Mouse (Mus musculus): Measurements from ENCODE around the gene Srsf11. TPM values are rescaled to one million over a fixed set of nuclear protein-coding genes. Genes with fewer than 3 reads are reported as not detected.

Gene Srsf11
- 220 and 245 TPM in 2 replicates for polyA plus RNA-seq (2015; fragmentation: Nextera tagmentation; extraction: Ambion mirVana)

DNA sequence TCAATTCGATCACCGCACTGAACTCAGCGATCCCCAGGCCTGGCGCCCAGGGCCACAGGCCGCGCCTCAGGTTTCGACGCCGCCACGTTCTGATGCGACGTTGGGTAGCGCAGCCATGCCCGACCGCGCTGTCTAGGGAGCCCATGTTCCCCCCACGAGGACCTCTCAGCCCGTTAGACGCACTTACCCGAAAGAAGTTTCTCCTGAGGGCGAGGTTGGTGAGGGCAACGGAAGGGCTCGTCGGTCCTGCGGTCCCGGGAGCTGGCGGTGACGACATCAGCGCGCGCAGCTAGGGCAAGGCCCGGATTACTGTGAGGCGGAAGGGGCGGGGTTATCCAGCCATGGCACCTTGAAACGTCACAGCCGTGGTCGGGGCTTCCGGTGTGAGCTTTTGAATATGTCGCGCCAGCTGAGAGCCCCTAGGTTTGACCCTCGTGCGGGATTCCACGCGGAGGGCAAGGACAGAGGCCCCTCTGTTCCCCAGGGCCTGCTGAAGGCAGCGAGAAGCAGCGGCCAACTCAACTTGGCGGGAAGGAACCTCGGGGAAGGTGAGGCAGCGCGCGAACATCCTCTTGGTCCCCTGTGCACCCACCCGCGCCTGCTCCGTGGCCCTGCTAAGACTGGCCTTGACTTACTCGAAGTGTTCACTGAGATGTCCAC lies at the start of gene Srsf11, which contains the start of gene Lrrc40:
Gene Srsf11, minus strand, starts transcription at position 311 of the 660 bp plus-strand sequence.
Gene Lrrc40, plus strand, starts transcription at position 334 of the 660 bp plus-strand sequence.
- H3K36me3 ChIP-seq (ENCODE audit: control insufficient read depth, insufficient read depth, low read length) = no peaks in the 10 kb centered on the region

DNA sequence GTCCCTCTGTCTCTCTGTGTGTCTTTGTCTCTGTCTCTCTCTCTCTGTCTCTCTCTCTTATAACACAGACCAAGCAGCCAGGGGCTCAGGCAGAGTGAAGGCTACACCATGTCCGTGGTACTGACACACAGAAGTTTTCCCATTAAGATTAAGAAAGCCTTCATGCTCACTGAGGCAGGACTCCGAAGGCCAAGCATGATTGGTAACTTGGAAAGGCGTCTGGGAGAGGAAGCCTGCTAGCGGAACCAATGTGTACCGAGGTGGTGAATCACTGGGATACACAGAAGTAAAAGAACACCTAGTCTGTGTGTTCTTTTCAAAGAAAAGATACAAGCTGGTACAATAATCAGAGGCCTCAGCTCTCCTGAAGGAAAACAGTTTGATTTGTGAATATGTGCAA lies 41.4 kb upstream of the Srsf11 start:
- H3K9ac ChIP-seq (ENCODE audit: low read length) = no peak overlapping the region
- H3K4me3 ChIP-seq (ENCODE audit: low read length) = no peak overlapping the region
- no peak for ATAC-seq (ENCODE audit: low read depth)
- H3K27ac ChIP-seq (ENCODE audit: low read length) = no peak overlapping the region
- no peaks in the 10 kb centered on the region for H3K27me3 ChIP-seq (ENCODE audit: control insufficient read depth, insufficient read depth, low read depth, low read length)
- no peaks in the 10 kb centered on the region for H3K4me1 ChIP-seq (replicated peaks; ENCODE audit: control insufficient read depth, insufficient read depth, low read length)
- WGBS = 71% methylated on average over 5 of the region's 5 CpGs
- H3K9me3 ChIP-seq (ENCODE audit: control insufficient read depth, low read length) = no peaks in the 10 kb centered on the region
- no peak overlapping the region for H3K4me2 ChIP-seq (ENCODE audit: low read depth, low read length)
- no peaks in the 10 kb centered on the region for H3K36me3 ChIP-seq (ENCODE audit: control insufficient read depth, insufficient read depth, low read length)

More for the DNA sequence above, at the start of gene Srsf11, which contains the start of gene Lrrc40:
- peak within 1 kb of the TSS; percentile 77 for H3K4me2 ChIP-seq (ENCODE audit: low read depth, low read length)
- H3K27ac ChIP-seq (ENCODE audit: low read length) = peak within 1 kb of the TSS; percentile 88
- ATAC-seq (ENCODE audit: low read depth) = peak; percentile 97
- under 1% methylated on average over 55 of the region's 55 CpGs for WGBS
- peaks cover 21% of the 10 kb centered on the region for H3K4me1 ChIP-seq (replicated peaks; ENCODE audit: control insufficient read depth, insufficient read depth, low read length)
- no peaks in the 10 kb centered on the region for H3K27me3 ChIP-seq (ENCODE audit: control insufficient read depth, insufficient read depth, low read depth, low read length)
- H3K4me3 ChIP-seq (ENCODE audit: low read length) = peak within 1 kb of the TSS; percentile 97
- peak within 1 kb of the TSS; percentile 97 for H3K9ac ChIP-seq (ENCODE audit: low read length)
- H3K9me3 ChIP-seq (ENCODE audit: control insufficient read depth, low read length) = no peaks in the 10 kb centered on the region

DNA sequence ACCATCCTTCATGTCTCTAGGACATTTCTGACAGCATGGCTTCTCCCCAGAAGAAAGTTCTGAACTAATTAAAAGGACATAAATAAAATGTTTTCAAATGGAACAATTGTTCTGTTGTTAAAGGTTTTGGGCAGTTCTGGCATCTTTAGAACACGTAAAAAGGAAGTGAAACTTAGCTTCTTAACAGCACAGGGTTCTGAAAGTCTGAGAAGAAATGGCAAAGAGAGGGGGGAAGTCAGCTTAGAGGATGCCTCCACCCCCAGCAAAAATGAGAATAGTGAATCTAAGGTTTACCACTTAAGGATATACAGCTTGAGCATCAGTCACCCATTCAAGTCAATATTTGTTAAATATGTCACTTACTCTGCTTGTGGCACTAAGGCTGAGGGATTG lies 40.9 kb upstream of the Srsf11 start:
- no peaks in the 10 kb centered on the region for H3K27me3 ChIP-seq (ENCODE audit: control insufficient read depth, insufficient read depth, low read depth, low read length)
- H3K9ac ChIP-seq (ENCODE audit: low read length) = no peak overlapping the region
- H3K9me3 ChIP-seq (ENCODE audit: control insufficient read depth, low read length) = no peaks in the 10 kb centered on the region
- no peaks in the 10 kb centered on the region for H3K36me3 ChIP-seq (ENCODE audit: control insufficient read depth, insufficient read depth, low read length)
- no peak for ATAC-seq (ENCODE audit: low read depth)
- no peaks in the 10 kb centered on the region for H3K4me1 ChIP-seq (replicated peaks; ENCODE audit: control insufficient read depth, insufficient read depth, low read length)
- H3K27ac ChIP-seq (ENCODE audit: low read length) = no peak overlapping the region
- H3K4me3 ChIP-seq (ENCODE audit: low read length) = no peak overlapping the region
- 41% methylated on average over 1 of the region's 1 CpGs for WGBS
- H3K4me2 ChIP-seq (ENCODE audit: low read depth, low read length) = no peak overlapping the region

DNA sequence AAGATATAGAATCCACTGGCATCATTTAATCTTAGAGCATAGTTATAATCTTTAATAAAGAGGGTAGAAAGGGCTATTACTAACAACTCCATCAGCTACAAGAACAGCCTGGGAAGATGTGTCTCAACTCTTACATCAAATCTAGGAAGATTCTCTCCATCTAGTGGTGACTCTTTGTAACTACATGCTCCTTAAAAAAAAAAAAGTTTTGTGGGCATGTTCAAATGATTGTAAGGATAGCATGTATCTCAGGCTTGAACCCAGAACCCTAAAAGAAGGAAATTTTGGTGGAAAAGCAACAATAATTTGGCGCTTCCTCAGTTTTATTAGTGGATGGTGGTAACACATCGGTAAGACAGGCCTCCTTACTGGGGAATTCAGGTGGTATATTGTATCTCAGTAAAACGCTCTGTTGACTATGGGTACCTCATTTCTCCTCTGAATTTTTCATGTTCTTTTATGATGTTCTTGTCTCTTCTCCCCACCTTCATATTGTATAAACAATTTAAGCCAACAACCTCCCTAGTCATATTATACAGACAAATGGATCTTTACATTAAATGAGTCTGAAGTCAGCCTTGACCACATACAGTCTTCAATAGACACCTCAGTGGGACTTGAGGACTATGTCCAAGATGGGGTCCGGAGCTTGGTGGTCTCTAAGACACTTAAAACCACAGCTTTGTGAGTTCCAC lies 40.4 kb upstream of the Srsf11 start:
- WGBS = 41% methylated on average over 4 of the region's 4 CpGs
- Histone ChIP-seq H3K9ac (ENCODE audit: low read length) (no peak overlapping the region), H3K4me3 (ENCODE audit: low read length) (no peak overlapping the region), H3K9me3 (ENCODE audit: control insufficient read depth, low read length) (no peaks in the 10 kb centered on the region), H3K4me1 (replicated peaks; ENCODE audit: control insufficient read depth, insufficient read depth, low read length) (no peaks in the 10 kb centered on the region), H3K27ac (ENCODE audit: low read length) (no peak overlapping the region), H3K4me2 (ENCODE audit: low read depth, low read length) (no peak overlapping the region), H3K36me3 (ENCODE audit: control insufficient read depth, insufficient read depth, low read length) (no peaks in the 10 kb centered on the region), H3K27me3 (ENCODE audit: control insufficient read depth, insufficient read depth, low read depth, low read length) (no peaks in the 10 kb centered on the region)
- ATAC-seq (ENCODE audit: low read depth) = no peak

GRCm38 (mm10) chr3:158075004-158075403 lies 38.6 kb upstream of the Srsf11 start:
- WGBS = 61% methylated on average over 2 of the region's 2 CpGs
- Histone ChIP-seq H3K27me3 (ENCODE audit: control insufficient read depth, insufficient read depth, low read depth, low read length) (no peaks in the 10 kb centered on the region), H3K27ac (ENCODE audit: low read length) (no peak overlapping the region), H3K9ac (ENCODE audit: low read length) (no peak overlapping the region), H3K4me1 (replicated peaks; ENCODE audit: control insufficient read depth, insufficient read depth, low read length) (no peaks in the 10 kb centered on the region), H3K9me3 (ENCODE audit: control insufficient read depth, low read length) (no peaks in the 10 kb centered on the region), H3K4me3 (ENCODE audit: low read length) (no peak overlapping the region), H3K36me3 (ENCODE audit: control insufficient read depth, insufficient read depth, low read length) (no peaks in the 10 kb centered on the region), H3K4me2 (ENCODE audit: low read depth, low read length) (no peak overlapping the region)
- peak; percentile 73 for ATAC-seq (ENCODE audit: low read depth)

GRCm38 (mm10) chr3:158068613-158069263 lies 32.3 kb upstream of the Srsf11 start:
- H3K27me3 ChIP-seq (ENCODE audit: control insufficient read depth, insufficient read depth, low read depth, low read length) = no peaks in the 10 kb centered on the region
- no peak for ATAC-seq (ENCODE audit: low read depth)
- H3K4me1 ChIP-seq (replicated peaks; ENCODE audit: control insufficient read depth, insufficient read depth, low read length) = no peaks in the 10 kb centered on the region
- no peak overlapping the region for H3K4me2 ChIP-seq (ENCODE audit: low read depth, low read length)
- WGBS = 33% methylated on average over 9 of the region's 9 CpGs
- H3K9me3 ChIP-seq (ENCODE audit: control insufficient read depth, low read length) = no peaks in the 10 kb centered on the region
- no peak overlapping the region for H3K9ac ChIP-seq (ENCODE audit: low read length)
- no peak overlapping the region for H3K4me3 ChIP-seq (ENCODE audit: low read length)
- H3K36me3 ChIP-seq (ENCODE audit: control insufficient read depth, insufficient read depth, low read length) = no peaks in the 10 kb centered on the region; the same call in 1 of the 2 replicates
- H3K27ac ChIP-seq (ENCODE audit: low read length) = no peak overlapping the region

- no peaks in the 10 kb centered on the region for H3K9me3 ChIP-seq (ENCODE audit: control insufficient read depth, low read length)
- no peaks in the 10 kb centered on the region for H3K27me3 ChIP-seq (ENCODE audit: control insufficient read depth, insufficient read depth, low read depth, low read length)
- no peak overlapping the region for H3K27ac ChIP-seq (ENCODE audit: low read length)
- H3K4me1 ChIP-seq (replicated peaks; ENCODE audit: control insufficient read depth, insufficient read depth, low read length) = no peaks in the 10 kb centered on the region
- no peak overlapping the region for H3K4me2 ChIP-seq (ENCODE audit: low read depth, low read length)
- ATAC-seq (ENCODE audit: low read depth) = no peak
- peaks cover 3% of the 10 kb centered on the region; the same call in 1 of the 2 replicates for H3K36me3 ChIP-seq (ENCODE audit: control insufficient read depth, insufficient read depth, low read length)
- no peak overlapping the region for H3K9ac ChIP-seq (ENCODE audit: low read length)
- WGBS = 59% methylated on average over 7 of the region's 7 CpGs
- no peak overlapping the region for H3K4me3 ChIP-seq (ENCODE audit: low read length)
Measured at GRCm38 (mm10) chr3:158067916-158068315, 31.5 kb upstream of the Srsf11 start.

GRCm38 (mm10) chr3:158065256-158065655 lies 28.8 kb upstream of the Srsf11 start:
- Histone ChIP-seq H3K36me3 (ENCODE audit: control insufficient read depth, insufficient read depth, low read length) (peaks cover 3% of the 10 kb centered on the region; the same call in 1 of the 2 replicates), H3K4me3 (ENCODE audit: low read length) (no peak overlapping the region), H3K9me3 (ENCODE audit: control insufficient read depth, low read length) (no peaks in the 10 kb centered on the region), H3K27me3 (ENCODE audit: control insufficient read depth, insufficient read depth, low read depth, low read length) (no peaks in the 10 kb centered on the region), H3K4me1 (replicated peaks; ENCODE audit: control insufficient read depth, insufficient read depth, low read length) (no peaks in the 10 kb centered on the region), H3K4me2 (ENCODE audit: low read depth, low read length) (no peak overlapping the region), H3K27ac (ENCODE audit: low read length) (no peak overlapping the region), H3K9ac (ENCODE audit: low read length) (no peak overlapping the region)
- WGBS = 85% methylated on average over 2 of the region's 2 CpGs
- no peak for ATAC-seq (ENCODE audit: low read depth)

All from lung, embryonic 16.5 days (tissue).